Mouse (Mus musculus): ENCODE measurements at regions not wholly inside any gene's neighbourhood (a gene's known extent, or its start where the extent isn't known, plus 50 kb on each side); places are given as distances from the start of the nearest gene placed in this dataset.

DNA sequence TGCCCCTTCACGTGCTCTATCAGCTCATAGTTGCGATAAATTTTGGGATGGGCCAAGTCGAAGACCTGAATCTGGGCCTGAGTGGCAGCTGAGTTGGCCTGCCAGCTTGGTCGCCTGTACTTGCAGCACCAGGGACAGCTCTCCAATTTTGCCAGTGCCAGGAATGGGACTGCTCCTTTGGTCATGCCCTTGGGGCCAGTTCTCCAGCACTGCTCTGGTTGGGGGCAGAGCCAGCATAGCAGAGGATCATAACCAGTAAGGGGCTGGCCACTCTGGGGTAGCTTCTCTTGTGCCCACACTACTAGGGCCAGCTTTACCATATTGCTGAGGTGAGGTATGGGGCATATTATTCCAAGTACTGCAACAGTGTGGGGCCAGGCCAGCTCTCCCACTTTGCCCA is 397.0 kb upstream of the Cadm2 start:
- DNase-seq, result no peak

DNA sequence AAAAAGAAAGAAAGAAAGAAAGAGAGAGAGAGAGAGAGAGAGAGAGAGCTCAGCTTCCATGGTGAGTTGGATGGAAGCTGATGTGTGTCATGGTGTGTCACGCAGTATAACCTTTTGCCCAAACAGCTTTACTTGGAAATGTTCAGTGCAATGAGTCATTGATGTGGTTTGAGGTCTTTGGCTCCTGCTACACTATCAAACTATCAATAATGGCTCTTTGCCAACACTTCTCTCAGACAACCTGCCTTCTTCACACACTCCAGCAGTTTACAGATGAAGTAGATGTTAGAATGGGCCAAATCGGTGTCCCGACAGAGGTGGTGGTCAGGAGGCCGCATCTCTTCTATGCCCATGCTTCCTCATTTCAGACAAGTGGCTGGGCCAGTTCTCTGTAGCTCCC is 369.0 kb upstream of the Cadm2 start:
- no peak for DNase-seq

DNA sequence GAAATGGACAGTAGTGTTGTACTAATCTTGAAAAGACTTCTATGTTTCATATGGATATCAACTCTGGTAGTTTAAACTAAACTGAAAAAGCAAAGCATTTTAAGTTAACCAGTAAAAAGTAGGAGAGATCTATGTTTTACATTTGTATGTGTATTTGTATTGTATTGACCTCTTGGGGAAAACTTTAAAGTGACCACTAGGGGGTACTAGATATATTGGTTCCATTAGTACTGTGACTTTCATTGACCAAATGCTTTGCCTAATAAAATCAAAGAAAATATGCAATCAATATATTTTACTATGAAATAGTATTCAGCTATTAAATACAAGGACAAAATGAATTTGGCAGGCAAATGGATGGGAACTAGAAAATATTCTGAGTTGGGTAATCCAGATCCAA is 355.9 kb upstream of the Cadm2 start:
- DNase-seq, result no peak

DNA sequence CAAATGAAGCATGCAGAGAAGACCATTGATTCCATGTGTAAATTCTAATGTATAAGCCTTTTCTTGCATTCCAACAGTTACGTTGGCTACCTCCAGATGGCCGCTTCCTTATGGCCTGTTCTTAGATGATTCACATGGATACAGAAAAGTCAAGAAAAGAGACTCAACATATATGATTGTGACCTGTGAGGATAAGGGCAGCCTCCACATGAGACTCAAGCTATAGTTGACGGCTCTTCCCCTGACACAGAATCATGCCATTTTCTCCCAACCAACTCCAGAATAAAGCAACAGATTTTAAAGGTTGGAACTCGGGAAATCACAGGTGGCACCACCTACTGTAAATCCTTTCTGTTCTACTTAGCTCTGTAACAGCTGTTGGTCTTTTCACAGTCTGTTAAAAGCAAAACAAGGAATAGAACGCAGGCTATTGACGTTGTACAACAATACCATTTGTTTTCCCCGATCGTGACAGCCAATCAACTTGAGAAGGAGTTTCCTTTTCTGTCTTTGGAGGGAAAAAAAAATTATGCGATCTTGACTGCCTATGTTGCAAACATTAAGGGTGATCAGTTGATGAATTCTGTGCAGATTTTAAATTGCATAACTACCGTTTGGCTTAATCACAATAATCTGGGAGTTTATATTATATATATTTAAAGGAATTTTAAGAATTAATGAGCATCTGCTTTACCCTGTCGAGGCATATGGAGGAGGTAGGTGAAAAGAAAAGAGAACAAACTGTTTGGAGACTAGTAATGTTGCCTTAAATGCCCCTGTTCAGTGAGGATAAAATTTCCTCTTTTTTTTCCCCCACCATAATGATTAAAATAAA is 347.8 kb upstream of the Cadm2 start:
- no peak for DNase-seq

- no peak for DNase-seq
These were observed 328.4 kb upstream of the Cadm2 start for GRCm38 (mm10) chr16:67949112-67949511.

- no peak for DNase-seq
These were observed 323.7 kb upstream of the Cadm2 start for GRCm38 (mm10) chr16:67944406-67944805.

- DNase-seq, result no peak
These were observed 298.5 kb upstream of the Cadm2 start for GRCm38 (mm10) chr16:67919175-67919574.

DNA sequence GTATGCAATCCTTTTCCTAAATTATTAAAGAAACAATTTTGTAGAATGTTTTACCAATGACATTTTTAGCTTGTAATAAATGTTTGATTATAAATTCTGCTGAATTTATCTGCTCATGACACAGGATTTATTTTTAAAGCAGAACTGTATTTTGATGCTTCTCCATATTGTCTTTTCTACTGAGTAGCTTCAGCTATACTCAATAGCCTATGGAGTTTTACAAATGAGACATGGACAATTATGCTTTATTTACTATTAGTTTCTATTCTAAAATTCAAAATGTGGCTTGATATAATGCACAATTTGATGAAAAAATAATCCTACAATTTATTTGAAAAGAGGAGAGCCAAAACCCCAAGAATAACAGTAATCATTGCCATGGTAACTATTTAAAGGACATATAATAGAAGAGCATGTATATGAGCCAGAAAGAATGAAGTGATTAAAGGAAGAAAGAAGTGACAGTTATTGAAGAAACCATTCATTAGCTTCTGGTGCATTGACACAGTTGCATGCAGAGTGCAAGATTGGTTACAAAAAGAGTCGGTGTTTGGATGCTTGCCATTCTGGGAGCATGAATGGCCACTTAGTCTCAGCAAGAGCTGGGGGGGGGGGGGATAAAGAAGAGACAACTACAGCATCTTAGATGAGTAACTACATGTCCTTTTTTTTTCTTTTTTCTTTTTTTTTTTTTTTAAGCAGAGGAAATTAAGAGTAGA is 250.8 kb upstream of the Cadm2 start:
- no peak for DNase-seq

GRCm38 (mm10) chr16:67850201-67850600 is 229.5 kb upstream of the Cadm2 start:
- DNase-seq, result peak; percentile 67 to 72

GRCm38 (mm10) chr16:67844481-67844880 is 223.8 kb upstream of the Cadm2 start:
- peak; percentile 92 to 93 for DNase-seq

DNA sequence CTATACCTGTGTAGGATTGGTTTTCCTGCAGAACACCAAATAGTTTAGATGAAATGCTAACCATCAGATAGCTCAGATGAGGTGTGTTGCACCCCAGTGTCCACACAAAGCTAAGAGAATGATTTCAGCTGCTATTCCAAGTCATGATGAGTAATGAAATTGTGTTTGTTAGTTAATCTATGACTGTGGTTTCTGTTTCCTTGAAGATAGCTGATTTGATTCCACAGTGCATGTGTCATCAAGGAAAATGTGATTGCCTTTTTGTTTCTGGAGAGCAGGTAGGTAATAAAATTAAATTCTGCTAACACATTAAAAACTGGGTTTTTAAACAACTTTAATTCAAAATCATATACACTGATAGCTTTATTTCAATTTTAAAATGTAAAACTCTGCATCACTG is 176.5 kb upstream of the Cadm2 start:
- DNase-seq, result no peak

DNA sequence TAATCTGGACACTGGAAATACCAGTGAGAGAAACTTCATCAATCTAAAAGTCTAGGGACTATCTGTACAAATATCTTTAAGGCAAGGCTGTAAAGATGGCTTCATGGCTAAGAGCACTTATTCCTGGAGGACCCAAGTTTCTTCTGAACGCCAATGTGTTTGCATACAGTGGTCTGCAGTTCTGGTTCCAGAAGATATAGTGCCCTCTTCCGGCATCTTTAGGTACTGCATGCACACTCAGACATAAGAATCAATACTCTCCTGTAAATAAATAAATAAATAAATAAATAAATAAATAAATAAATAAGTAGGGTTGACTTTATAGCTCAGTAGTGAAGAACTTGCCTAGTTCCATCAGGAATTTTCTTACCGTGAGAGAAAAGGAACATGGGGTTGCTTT is 155.4 kb upstream of the Cadm2 start:
- DNase-seq, result peak; percentile 15 to 63

GRCm38 (mm10) chr16:67769114-67769513 is 148.4 kb upstream of the Cadm2 start:
- DNase-seq, result peak; percentile 13 to 47

DNA sequence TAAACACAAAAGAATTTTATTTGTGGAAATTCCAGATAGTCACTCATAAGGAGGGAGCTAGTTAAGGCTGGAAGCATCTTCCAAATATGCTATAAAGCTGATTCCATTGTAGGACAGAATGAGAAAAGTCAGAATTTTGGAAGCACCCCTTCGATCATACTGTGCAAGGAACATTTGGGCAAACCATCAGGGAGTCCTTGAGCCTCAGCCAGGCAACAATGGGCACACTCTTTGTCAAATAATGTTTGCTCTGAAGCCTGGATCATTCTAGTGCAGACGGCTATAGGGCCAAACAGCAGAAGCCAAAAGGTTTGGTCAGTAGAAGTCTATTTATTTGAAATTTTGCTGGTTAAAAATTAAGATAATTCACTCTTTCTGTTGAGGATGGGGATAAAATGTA is 114.7 kb upstream of the Cadm2 start:
- peak; percentile 81 to 84 for DNase-seq

DNA sequence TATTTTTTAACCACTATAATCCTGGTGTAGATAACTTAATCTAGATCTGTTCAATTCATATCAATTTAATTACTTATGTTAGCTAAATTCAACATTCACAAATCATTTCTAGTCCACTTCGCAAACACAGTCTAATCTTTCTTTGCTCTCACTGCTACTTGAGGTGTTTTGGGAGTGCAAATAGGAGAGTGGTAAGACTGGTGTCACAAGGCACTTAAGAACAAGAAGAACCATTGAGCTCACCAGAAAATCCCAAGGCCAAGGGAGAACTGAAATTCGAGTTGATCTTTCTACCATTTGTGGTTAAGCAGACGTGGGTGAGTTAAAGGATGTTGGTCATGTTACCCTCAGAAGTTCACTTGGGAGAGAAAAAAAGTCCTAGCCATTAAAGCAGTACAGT is 77.9 kb upstream of the Cadm2 start:
- DNase-seq, result no peak

Data from cerebellum, postnatal 25 days (tissue).